ENCODE assay signal across 11 mouse cellular contexts in genomic region chr16:74092997-74093801, GRCm38 (mm10).
A peak's percentile ranks its signal among the peaks of the same experiment; 100 is the strongest.
DNase-seq lines count a peak whose midpoint lies in the region; ATAC-seq and TF ChIP-seq lines count a peak whose summit lies in the region.
"Had no signal": no experiment of that assay in that cellular context is flagged by ENCODE, and none has a peak within 500 bp of the region (broad histone marks: within the 10 kb centered on the region; RNA-seq: fewer than 3 reads in every experiment).

No protein-coding gene starts in this region.

- no peak overlapping the region for H3K9ac ChIP-seq in lung, embryonic 14.5 days
- H3K9ac ChIP-seq in embryonic facial prominence, embryonic 11.5 days (replicated peaks; ENCODE audit: low read length): no peak overlapping the region
- no peak overlapping the region for H3K9ac ChIP-seq in kidney, embryonic 16.5 days (replicated peaks; ENCODE audit: low read length)
- H3K9ac ChIP-seq: liver, postnatal 0 days had no signal

- no peak for TF ChIP-seq CTCF in lung, embryonic 14.5 days (IDR thresholded peaks at IDR 0.05; ENCODE audit: low read depth)
- TF ChIP-seq CTCF in gastrocnemius, adult 2 months (IDR thresholded peaks at IDR 0.05): no peak

- DNase-seq in lung, embryonic 14.5 days: peak; percentile 34
- no peak for DNase-seq in lung, postnatal 36 days
- peak; percentile 91 for DNase-seq in embryonic facial prominence, embryonic 11.5 days (ENCODE audit: low spot score)
- DNase-seq in retina, postnatal 1 day: peak; percentile 47
- no peak for DNase-seq in spleen, postnatal 4 days (ENCODE audit: low spot score in 2 of 2)
- no peak for DNase-seq in gastrocnemius, adult 2 months
- DNase-seq: adrenal gland, adult 8-10 months; cerebellum, adult 2 months; liver, postnatal 0 days; thymus, postnatal 25 days had no signal

- H3K4me2 ChIP-seq in lung, embryonic 14.5 days: no peak overlapping the region
- H3K4me2 ChIP-seq in embryonic facial prominence, embryonic 11.5 days (ENCODE audit: low read depth, low read length): no peak overlapping the region
- H3K4me2 ChIP-seq in kidney, embryonic 16.5 days (replicated peaks; ENCODE audit: low read depth, low read length): no peak overlapping the region

- peaks cover 6% of the 10 kb centered on the region; the same call in 1 of the 2 replicates for H3K4me1 ChIP-seq in lung, embryonic 14.5 days (ENCODE audit: insufficient read depth)
- H3K4me1 ChIP-seq in embryonic facial prominence, embryonic 11.5 days (ENCODE audit: control insufficient read depth, insufficient read depth, low read length): no peaks in the 10 kb centered on the region
- H3K4me1 ChIP-seq in kidney, embryonic 16.5 days (ENCODE audit: insufficient read depth, low read length): peaks cover 5% of the 10 kb centered on the region; the same call in 1 of the 2 replicates

- H3K27ac ChIP-seq in lung, embryonic 14.5 days (ENCODE audit: low read depth): peak overlapping the region; percentile 52; the same call in 1 of the 2 replicates
- peak overlapping the region; percentile 36 for H3K27ac ChIP-seq in embryonic facial prominence, embryonic 11.5 days (replicated peaks; ENCODE audit: low read depth, low read length)
- H3K27ac ChIP-seq in kidney, embryonic 16.5 days (ENCODE audit: low read length): peak overlapping the region; percentile 65
- no peak overlapping the region for H3K27ac ChIP-seq in gastrocnemius, adult 2 months

- H3K27me3 ChIP-seq in lung, embryonic 14.5 days (ENCODE audit: insufficient read depth, low read length): no peaks in the 10 kb centered on the region
- H3K27me3 ChIP-seq in embryonic facial prominence, embryonic 11.5 days (ENCODE audit: control insufficient read depth, insufficient read depth, low read length): no peaks in the 10 kb centered on the region
- H3K27me3 ChIP-seq in kidney, embryonic 16.5 days (ENCODE audit: insufficient read depth, low read length): no peaks in the 10 kb centered on the region

- WGBS in lung, embryonic 14.5 days: 37% methylated on average over 7 of the region's 7 CpGs
- 29% methylated on average over 7 of the region's 7 CpGs for WGBS in embryonic facial prominence, embryonic 11.5 days
- WGBS in kidney, embryonic 16.5 days: 46% methylated on average over 7 of the region's 7 CpGs

- H3K4me3 ChIP-seq in lung, embryonic 14.5 days (ENCODE audit: low read depth, low read length): no peak overlapping the region
- H3K4me3 ChIP-seq in embryonic facial prominence, embryonic 11.5 days (ENCODE audit: low read depth, low read length): no peak overlapping the region
- no peak overlapping the region for H3K4me3 ChIP-seq in kidney, embryonic 16.5 days (ENCODE audit: low read length)
- H3K4me3 ChIP-seq in gastrocnemius, adult 2 months: no peak overlapping the region

- no peaks in the 10 kb centered on the region for H3K36me3 ChIP-seq in lung, embryonic 14.5 days (ENCODE audit: insufficient read depth)
- no peaks in the 10 kb centered on the region for H3K36me3 ChIP-seq in embryonic facial prominence, embryonic 11.5 days (replicated peaks; ENCODE audit: control insufficient read depth, insufficient read depth, low read depth, low read length)
- H3K36me3 ChIP-seq in kidney, embryonic 16.5 days (ENCODE audit: insufficient read depth, low read length): no peaks in the 10 kb centered on the region

- no peaks in the 10 kb centered on the region for H3K9me3 ChIP-seq in lung, embryonic 14.5 days (ENCODE audit: low read depth, low read length)
- no peaks in the 10 kb centered on the region for H3K9me3 ChIP-seq in embryonic facial prominence, embryonic 11.5 days (replicated peaks; ENCODE audit: control insufficient read depth, low read length)
- H3K9me3 ChIP-seq in kidney, embryonic 16.5 days (ENCODE audit: low read length): no peaks in the 10 kb centered on the region

- intact Hi-C loops in gastrocnemius, adult 2 months (cut with DNase I): no loop called here

- ATAC-seq in lung, embryonic 14.5 days (ENCODE audit: insufficient read depth): peak; percentile 41
- ATAC-seq in embryonic facial prominence, embryonic 11.5 days (replicated peaks; ENCODE audit: insufficient number of reproducible peaks, low FRiP score, low TSS enrichment, low read depth): peak; percentile 82
- 0 out of 2 replicates have a peak, but pooled peaks have one; percentile 61 for ATAC-seq in kidney, embryonic 16.5 days (ENCODE audit: low FRiP score, low TSS enrichment)
- ATAC-seq: liver, postnatal 0 days had no signal

Comparison
In these comparisons a context has a peak if more than half of its experiments do, and no peak if none do; other contexts are left out.
1. DNase-seq: peak in lung, embryonic 14.5 days (single experiment), embryonic facial prominence, embryonic 11.5 days (single experiment) and retina, postnatal 1 day (single experiment); none in lung, postnatal 36 days (single experiment), spleen, postnatal 4 days (0 of 2) and gastrocnemius, adult 2 months (single experiment).
2. Peak in every context shown above with its lines, with median percentiles within 50 percentile points of each other: ATAC-seq.